Mouse (Mus musculus): ENCODE data around the gene Ube2cbp.

DNA sequence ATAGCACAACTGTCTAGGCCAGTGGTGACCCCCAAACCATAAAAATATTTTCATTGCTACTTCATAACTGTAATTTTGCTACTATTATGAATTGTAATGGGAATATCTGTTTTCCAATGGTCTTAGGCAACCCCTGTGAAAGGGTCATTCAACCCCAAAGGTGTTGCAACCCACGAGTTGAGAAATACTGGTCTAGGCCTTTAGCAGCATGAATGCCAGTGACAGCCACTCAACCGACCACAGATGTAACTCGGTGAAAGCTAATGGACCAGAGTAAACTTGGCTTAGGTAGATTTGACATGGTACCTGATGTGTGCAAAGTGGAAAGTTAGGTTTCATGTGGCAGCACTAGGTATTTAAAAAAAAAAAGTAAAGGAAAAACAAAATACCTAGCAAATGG is 108.9 kb downstream of the Ube2cbp start:
- TF ChIP-seq CTCF (IDR thresholded peaks at IDR 0.05; ENCODE audit: insufficient read depth, low read length) = no peak
- TF ChIP-seq POLR2A (IDR thresholded peaks at IDR 0.05; ENCODE audit: borderline replicate concordance, extremely low read depth, low read depth, low read length) = no peak
